Mouse (Mus musculus): ENCODE data around the gene Trappc4.
A peak's percentile ranks its signal among the peaks of the same experiment; 100 is the strongest.
"Not testable (repeated sequence)": the region's sequence is repeated elsewhere in the genome, so short reads cannot be mapped to it uniquely, and the experiment has no call there.

Trappc4 gene

DNA sequence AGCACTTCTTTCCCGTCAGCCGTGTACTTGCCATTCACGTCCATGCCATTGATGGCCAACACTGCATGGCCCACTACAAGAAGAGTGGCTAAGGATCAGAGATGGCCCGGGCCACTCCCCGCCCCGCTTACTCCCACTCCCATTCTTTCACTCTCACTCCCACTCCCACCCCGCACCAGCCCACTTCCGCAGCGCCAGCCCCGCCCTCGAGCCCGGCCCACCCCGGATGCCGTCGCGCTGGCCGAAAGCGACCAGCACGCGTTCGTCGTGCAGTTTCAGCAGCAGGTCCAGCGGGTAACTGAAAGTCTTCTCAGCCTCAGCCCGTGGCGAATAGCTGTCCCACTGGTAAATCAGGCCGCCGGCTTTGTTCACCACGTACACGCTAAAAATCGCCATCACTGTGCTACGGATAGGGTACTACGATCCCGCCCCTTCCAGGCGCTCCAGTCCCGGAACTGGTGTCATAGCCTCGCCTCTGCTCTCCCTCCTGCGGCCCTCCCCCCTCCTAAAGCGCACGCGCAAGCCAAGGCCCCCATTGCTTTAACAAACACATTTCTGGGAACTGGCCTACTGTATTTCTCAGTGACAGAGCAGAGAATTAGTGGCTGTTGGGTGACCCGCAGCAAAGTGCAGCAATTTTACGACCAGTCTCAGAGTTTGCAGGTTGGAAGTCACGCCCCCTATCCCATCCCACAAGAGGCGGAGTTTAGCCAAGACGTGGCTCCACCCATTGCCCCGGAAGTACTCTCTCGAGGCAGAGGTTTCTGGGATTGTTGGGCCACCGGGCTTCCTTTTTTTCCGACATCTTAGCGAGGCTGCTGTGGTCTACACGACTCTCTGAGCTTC lies at the start of gene Trappc4, which contains the start of gene Rps25:
Gene Trappc4, minus strand, starts transcription at position 695 of the 846 bp plus-strand sequence.
Gene Rps25, plus strand, starts transcription at position 234 of the 846 bp plus-strand sequence.
- peak; percentile 96 for DNase-seq (ENCODE audit: extremely low spot score, low read depth, low spot score)

- no peak for DNase-seq (ENCODE audit: extremely low spot score, low read depth, low spot score)
Measured at GRCm38 (mm10) chr9:44454891-44455220, 47.5 kb upstream of the Trappc4 start, which contains the start of gene Upk2. Upk2 (minus strand) TSS chr9:44454976.

DNA sequence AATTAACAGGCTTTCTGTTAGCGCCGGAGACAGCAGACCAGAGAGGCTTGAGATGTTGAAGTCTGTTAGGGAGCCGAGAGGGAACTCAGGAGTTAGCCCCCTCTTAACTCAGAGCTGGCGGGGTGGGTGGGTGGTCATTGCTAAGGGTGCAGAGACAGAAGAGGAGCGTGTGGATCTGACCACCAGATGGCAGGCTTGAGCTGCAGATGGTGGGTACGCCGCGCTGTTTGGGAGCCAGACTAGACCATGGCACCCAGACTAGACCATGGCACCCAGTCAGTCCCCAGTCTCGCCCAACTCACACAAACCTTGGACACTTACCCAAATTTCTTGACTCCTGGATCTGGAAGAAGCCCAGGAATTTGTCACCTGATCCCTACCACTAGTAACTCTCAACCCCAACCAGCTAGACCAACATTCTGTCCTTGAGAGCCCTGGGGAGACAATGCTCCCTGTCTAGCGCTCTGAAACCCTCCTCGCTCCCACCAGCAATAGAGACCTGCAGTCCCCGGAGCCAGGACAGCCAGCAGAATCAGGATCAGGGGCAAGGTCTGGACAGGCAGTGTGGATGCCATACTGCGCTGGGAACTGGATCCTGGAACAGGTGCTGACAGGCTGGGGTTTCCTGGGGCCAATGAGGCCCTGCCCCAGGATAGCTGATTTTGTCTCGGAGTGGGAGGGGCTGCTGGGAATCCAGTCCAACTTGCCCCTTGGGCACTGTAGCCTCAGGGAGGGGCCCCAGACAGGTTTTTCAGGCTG lies 46.9 kb upstream of the Trappc4 start:
- peak; percentile 47 for DNase-seq (ENCODE audit: extremely low spot score, low read depth, low spot score)

- no peak for DNase-seq (ENCODE audit: extremely low spot score, low read depth, low spot score)
Measured at GRCm38 (mm10) chr9:44450387-44450786, 43.0 kb upstream of the Trappc4 start.

DNA sequence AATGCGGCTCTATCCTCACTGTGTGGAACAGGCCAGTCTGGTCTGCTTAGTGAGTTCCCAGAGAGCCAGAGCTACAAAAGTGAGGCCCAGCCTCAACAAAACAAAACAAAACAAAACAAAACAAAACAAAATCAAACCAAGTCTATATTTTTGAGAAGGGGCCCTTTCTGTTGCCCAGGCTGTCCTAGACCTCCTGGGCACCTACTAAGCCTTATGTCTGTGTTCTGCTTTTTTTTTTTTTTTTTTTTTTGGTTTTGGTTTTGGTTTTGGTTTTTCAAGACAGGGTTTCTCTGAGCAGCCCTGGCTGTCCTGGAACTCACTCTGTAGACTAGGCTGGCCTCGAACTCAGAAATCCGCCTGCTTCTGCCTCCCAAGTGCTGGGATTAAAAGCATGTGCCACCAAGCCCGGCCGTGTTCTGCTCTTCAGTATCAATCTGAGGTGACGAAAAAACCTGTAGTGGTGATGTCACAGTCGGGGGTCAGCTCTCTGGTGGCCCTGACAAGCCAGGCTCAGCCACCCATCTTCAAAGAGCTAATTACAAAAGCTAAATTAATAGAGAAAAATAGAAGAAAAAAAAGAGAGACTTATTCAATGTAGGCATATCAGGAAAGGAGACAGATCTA lies 37.1 kb upstream of the Trappc4 start:
- not testable (repeated sequence) for DNase-seq (ENCODE audit: extremely low spot score, low read depth, low spot score)

DNA sequence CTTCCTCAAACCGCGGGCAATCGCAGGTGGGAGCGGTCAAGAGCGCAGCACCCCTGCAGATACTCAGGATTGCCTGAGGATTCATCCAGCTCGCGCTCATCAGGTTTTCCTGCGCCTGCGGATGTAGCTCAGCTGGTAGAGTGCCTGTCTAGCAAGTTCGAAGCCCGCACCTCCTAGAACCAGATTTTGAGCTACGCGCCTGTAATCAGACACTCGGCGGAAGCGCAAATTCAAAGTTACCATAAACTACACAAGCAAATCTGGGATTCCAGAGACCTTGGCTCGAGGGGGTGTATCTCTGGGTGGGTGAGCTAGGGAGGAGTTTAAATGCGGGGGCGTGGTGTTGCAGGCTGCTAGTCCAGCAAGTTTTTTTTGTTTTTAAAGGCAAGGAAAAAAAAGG lies 33.6 kb upstream of the Trappc4 start, which contains the start of gene Foxr1:
Gene Foxr1, minus strand, starts transcription at position 176 of the 400 bp plus-strand sequence.
- DNase-seq (ENCODE audit: extremely low spot score, low read depth, low spot score): no peak

DNA sequence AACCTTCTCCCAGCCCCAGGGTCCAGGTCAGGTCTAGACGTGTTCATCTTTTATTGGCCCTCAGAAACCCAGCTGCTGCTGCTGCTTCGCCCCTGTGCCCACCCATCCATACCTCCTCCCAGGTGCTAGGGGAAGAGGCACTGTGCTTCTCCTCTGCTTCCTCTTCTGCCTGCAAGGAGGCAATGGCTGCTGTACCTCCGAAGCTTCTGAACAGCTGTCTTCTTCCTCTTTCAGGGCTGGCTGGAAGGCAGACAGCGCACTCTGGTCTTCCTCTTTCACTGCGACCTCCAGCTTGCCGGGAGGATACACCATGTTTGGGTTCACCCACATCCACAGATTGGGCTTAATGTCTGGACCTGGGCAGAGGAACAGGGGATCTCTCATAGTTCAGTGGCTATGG lies 28.3 kb upstream of the Trappc4 start:
- no peak for DNase-seq (ENCODE audit: extremely low spot score, low read depth, low spot score)

- DNase-seq (ENCODE audit: extremely low spot score, low read depth, low spot score): no peak
Measured at GRCm38 (mm10) chr9:44432577-44433185, 25.3 kb upstream of the Trappc4 start.

- DNase-seq (ENCODE audit: extremely low spot score, low read depth, low spot score): no peak
Measured at GRCm38 (mm10) chr9:44423576-44423975, 16.2 kb upstream of the Trappc4 start.

DNA sequence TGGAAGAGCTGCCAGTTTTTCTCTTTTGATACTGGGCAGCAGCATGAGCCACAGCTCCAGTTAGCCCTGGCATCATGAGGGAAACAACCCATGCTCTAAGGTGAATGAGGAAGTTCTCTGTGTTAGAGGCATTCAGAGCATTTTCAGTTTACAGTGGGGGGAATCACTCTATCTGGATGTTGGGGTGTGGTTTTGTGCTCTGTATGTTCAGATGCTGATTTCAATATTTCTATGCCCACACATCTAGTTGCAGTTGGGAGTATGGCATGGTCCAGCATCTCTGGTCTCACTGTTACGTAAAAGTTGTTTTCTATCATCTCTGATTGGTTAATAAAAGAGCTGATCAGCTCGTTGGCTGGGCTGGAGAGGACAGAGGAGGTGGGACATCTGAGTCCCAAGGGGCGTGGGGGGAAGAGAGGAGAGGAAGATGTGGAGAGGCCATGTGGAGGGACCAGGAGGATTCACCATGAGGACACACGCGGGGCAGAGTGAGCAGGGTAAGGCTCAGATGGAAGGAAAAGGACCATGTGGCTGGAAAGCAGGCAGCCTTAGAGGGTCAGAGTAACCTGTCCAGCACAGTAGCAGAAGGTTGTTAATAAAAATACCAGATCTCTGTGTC lies 13.0 kb upstream of the Trappc4 start:
- no peak for DNase-seq (ENCODE audit: extremely low spot score, low read depth, low spot score)

DNA sequence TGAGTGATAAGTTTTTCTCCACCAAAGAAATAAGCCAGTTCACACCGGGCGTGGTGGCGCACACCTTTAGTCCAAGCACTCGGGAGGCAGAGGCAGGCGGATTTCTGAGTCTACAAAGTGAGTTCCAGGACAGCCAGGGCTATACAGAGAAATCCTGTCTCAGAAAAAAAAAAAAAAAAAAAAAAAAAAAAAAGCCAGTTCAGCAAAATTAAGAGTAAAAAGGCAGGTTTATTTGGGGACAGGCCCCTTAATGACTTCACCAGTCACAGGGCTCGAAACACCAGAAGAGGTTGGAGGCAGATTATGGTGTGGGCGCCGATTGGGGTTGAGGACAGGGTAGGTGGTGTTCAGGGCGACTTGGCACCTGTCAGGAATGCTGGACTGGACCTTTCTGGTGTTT lies 12.3 kb upstream of the Trappc4 start:
- not testable (repeated sequence) for DNase-seq (ENCODE audit: extremely low spot score, low read depth, low spot score)

DNA sequence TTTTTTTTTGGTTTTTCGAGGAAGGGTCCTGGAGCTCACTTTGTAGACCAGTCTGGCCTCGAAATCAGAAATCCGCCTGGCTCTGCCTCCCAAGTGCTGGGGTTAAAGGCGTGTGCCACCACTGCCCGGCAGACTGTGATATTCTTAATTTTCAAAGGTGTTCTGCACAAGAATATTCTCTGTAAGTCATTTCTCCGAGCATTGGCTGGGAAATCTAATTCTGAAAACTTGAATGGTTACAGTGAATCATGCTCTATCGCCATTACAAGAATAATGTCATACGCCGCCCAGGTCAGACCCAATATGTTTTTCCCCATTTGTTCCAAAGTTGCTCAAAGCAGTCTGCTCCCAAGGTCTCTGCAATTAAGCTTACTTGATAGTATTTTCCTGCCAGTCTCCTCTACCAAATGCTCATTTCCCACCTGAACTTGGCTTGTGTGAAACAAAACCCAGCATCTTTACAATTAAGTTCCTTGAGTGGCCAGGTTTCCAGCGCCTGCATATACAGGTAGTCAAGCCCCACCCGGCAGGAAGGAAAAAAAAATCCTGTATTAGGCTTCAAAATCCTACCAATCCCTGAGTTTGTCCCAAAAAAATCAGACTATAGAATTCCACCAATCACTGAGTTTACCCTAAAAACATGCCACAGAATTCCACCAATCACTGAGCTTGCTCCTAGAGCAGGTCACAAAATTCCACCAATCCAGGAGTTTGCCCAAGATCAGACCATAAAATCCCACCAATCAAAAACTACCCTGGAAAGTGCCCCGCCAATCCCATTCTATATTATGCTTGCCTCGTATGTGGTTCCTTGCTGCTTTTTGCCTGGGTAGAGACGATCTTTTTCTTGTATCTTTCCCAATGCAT lies 11.4 kb upstream of the Trappc4 start, which contains the start of gene Ccdc84:
Gene Ccdc84, minus strand, starts transcription at position 51 of the 867 bp plus-strand sequence.
- no peak for DNase-seq (ENCODE audit: extremely low spot score, low read depth, low spot score)

GRCm38 (mm10) chr9:44417892-44418363 lies 10.5 kb upstream of the Trappc4 start:
- peak; percentile 83 for DNase-seq (ENCODE audit: extremely low spot score, low read depth, low spot score)

DNA sequence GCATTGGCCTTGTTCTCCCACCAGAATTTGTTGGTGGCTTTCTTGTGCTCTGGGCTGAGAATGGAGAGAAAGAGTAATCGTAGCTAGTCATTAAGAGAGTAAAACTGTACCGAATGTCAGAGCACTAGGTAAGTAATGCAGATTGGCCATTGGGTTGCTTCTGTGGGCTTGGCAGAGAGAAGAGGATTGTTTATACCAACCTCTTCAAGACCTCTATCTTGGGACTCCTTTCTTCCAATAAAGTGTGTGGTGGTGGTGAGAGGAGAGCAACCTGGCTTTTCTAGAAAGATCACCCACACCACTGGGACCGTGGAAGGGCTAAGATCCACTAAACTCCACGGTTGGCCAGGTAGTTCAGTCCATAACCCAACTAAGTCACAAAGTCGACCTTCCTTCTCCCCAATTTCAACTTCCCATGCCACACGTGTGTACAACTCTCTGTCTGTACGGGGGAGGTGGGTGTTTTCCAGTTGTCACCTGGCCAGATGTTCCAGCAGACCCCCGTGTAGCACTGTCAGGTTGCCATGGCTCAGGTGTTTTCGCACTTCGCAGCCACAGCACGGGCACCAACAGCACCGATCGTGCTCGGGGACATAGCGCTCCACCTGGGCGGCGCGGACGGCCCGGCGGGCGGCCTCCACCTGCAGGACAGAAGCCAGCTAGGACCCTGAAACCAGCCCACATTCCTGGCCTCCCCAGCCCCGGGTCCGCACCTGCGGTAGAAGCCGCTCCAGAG lies 9.9 kb upstream of the Trappc4 start:
- no peak for DNase-seq (ENCODE audit: extremely low spot score, low read depth, low spot score)

GRCm38 (mm10) chr9:44412781-44413180 lies 5.4 kb upstream of the Trappc4 start:
- no peak for DNase-seq (ENCODE audit: extremely low spot score, low read depth, low spot score)

DNA sequence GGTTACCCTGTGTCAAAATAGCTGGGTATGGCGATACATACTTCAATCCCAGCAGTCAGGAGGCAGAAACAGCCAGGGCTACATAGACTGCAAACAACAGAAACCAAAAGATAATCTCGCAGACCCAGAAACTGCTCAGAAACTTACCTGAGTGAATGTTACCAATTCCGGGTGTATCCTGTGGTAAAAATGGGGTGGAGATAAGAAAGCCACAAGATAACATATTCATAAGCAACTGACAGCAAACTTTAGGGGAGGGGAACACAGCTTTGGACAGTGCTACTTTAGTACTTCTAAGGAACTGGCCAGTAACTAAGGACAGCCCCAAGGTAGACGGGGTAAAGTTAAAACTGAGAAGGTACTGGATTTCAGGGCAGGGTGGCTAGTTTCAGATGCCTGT lies 4.9 kb upstream of the Trappc4 start:
- no peak for DNase-seq (ENCODE audit: extremely low spot score, low read depth, low spot score)

DNA sequence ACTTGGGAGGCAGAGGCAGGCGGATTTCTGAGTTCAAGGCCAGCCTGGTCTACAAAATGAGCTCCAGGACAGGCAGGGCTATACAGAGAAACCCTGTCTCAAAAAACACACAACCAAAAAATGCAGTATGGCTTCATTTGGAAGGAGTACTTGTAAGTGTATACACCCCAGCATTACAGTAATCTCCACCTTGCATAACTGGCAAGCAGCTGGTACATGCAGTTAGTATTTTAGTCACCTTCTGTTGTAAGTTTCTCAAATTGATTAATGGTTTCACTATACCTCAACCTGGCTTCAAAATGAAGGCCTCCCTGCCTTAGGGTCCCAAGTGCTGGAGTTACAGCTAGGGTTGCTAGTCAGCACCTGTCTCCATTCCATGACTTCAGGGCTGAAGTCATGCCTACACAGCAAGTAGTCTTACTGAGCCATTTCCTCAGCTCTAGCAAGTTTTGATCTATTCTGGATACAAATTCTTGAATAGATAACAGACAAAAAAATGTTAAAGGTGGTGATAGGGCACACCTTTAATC lies 4.3 kb upstream of the Trappc4 start:
- DNase-seq (ENCODE audit: extremely low spot score, low read depth, low spot score): no peak

GRCm38 (mm10) chr9:44410647-44411336 lies 3.4 kb upstream of the Trappc4 start:
- no peak for DNase-seq (ENCODE audit: extremely low spot score, low read depth, low spot score)
